Mouse (Mus musculus): ENCODE results near the gene Ccl25. TPM values are rescaled to one million over a fixed set of nuclear protein-coding genes. Genes with fewer than 3 reads are reported as not detected.

The Ccl25 gene
- polyA plus RNA-seq, 1 experiment from 2014 or later: 10.2 TPM

GRCm38 (mm10) chr8:4323917-4324316 lies 1.1 kb upstream of the Ccl25 start:
- DNase-seq (ENCODE audit: low spot score) (no peak), ATAC-seq (ENCODE audit: low read depth) (no peak)
- 5% methylated on average over 6 of the region's 6 CpGs for WGBS
- no peaks in the 10 kb centered on the region for H3K9me3 ChIP-seq (ENCODE audit: control insufficient read depth, low read length)
- peak overlapping the region; percentile 91 for H3K4me2 ChIP-seq (ENCODE audit: low read depth, low read length)
- H3K4me1 ChIP-seq (ENCODE audit: control insufficient read depth, insufficient read depth, low read length): peaks cover 9% of the 10 kb centered on the region; the same call in 1 of the 2 replicates
- peaks cover 36% of the 10 kb centered on the region for H3K36me3 ChIP-seq (ENCODE audit: control insufficient read depth, insufficient read depth, low read length)
- H3K27ac ChIP-seq (replicated peaks; ENCODE audit: low read depth, low read length): 0 out of 2 replicates have a peak overlapping the region, but pooled peaks have one; percentile 88
- peak overlapping the region; percentile 98 for H3K9ac ChIP-seq (ENCODE audit: low read depth, low read length)
- H3K27me3 ChIP-seq (replicated peaks; ENCODE audit: control insufficient read depth, insufficient read depth, low read length): no peaks in the 10 kb centered on the region
- H3K4me3 ChIP-seq (ENCODE audit: low read depth, low read length): peak overlapping the region; percentile 60

DNA sequence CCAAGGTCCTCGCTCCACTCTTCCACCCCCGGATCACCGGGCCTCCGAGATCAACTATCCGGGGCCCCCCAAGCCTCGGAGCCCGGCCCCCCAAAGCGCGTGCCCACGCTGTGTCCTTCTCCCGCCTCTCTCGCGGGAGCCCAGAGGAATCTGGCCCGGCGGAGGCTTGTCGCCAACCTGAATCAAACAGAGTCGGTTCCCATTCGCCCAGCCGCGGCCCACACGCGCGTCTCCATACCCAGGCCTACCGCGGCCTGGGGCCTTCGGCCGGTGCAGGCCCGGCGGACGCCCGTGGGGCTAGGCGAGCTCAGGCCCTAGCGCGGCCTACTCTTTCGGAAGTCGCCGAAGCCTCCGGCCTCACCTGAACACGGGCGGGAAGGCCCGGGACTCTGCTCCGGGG lies 485 bp upstream of the Ccl25 start:
- H3K4me2 ChIP-seq (ENCODE audit: low read depth, low read length): peak overlapping the region; percentile 91
- no peaks in the 10 kb centered on the region for H3K9me3 ChIP-seq (ENCODE audit: control insufficient read depth, low read length)
- peaks cover 9% of the 10 kb centered on the region; the same call in 1 of the 2 replicates for H3K4me1 ChIP-seq (ENCODE audit: control insufficient read depth, insufficient read depth, low read length)
- H3K4me3 ChIP-seq (ENCODE audit: low read depth, low read length): peak overlapping the region; percentile 60
- H3K27me3 ChIP-seq (replicated peaks; ENCODE audit: control insufficient read depth, insufficient read depth, low read length): no peaks in the 10 kb centered on the region
- under 1% methylated on average over 26 of the region's 42 CpGs for WGBS
- peak; percentile 73 for DNase-seq (ENCODE audit: low spot score)
- peaks cover 41% of the 10 kb centered on the region for H3K36me3 ChIP-seq (ENCODE audit: control insufficient read depth, insufficient read depth, low read length)
- peak overlapping the region; percentile 98 for H3K9ac ChIP-seq (ENCODE audit: low read depth, low read length)
- H3K27ac ChIP-seq (replicated peaks; ENCODE audit: low read depth, low read length): peak overlapping the region; percentile 88
- ATAC-seq (ENCODE audit: low read depth): peak; percentile 81

DNA sequence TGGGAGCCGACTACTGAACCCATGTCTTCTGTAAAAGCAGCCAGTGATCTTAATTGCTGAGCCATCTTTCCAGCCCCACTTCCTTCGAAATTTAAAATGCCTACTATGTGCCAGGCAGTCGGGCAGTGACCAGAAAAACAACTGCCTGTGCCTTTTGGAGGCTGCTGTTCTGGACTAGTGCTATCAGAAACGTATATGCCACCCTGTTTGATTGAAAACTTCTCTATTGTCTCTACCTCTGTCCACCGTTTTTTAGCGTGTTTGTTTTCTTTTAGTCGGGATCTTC lies 684 bp downstream of the Ccl25 start:
- peak overlapping the region; percentile 78; the same call in 1 of the 2 replicates for H3K27ac ChIP-seq (replicated peaks; ENCODE audit: low read depth, low read length)
- ATAC-seq (ENCODE audit: low read depth): no peak
- 43% methylated on average over 7 of the region's 7 CpGs for WGBS
- no peaks in the 10 kb centered on the region for H3K27me3 ChIP-seq (replicated peaks; ENCODE audit: control insufficient read depth, insufficient read depth, low read length)
- peak overlapping the region; percentile 71 for H3K4me2 ChIP-seq (ENCODE audit: low read depth, low read length)
- H3K4me1 ChIP-seq (ENCODE audit: control insufficient read depth, insufficient read depth, low read length): peaks cover 5% of the 10 kb centered on the region; the same call in 1 of the 2 replicates
- H3K9me3 ChIP-seq (ENCODE audit: control insufficient read depth, low read length): no peaks in the 10 kb centered on the region
- peak overlapping the region; percentile 98 for H3K9ac ChIP-seq (ENCODE audit: low read depth, low read length)
- peak overlapping the region; percentile 60 for H3K4me3 ChIP-seq (ENCODE audit: low read depth, low read length)
- DNase-seq (ENCODE audit: low spot score): no peak
- H3K36me3 ChIP-seq (ENCODE audit: control insufficient read depth, insufficient read depth, low read length): peaks cover 45% of the 10 kb centered on the region

DNA sequence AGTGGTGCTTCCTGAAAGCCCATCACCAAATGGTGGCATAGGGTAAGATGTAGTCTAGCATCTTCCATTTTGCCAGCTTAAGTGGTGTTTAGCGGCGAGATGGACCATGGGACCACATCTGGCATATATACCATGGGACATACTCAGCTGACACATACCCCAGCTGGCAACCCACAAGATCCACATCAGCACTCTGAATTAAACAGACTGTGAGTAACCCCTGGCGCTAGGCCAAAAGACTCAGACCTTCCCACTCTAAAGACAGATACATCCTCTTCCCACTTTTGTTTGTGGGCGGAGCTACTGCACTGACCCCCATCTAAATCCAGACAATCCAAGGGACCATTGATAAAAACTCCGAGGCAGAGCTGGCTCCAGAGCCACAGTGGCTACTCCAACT lies 4.0 kb downstream of the Ccl25 start:
- H3K9ac ChIP-seq (ENCODE audit: low read depth, low read length): no peak overlapping the region
- H3K4me3 ChIP-seq (ENCODE audit: low read depth, low read length): no peak overlapping the region
- DNase-seq (ENCODE audit: low spot score) (no peak), ATAC-seq (ENCODE audit: low read depth) (no peak)
- H3K27ac ChIP-seq (replicated peaks; ENCODE audit: low read depth, low read length): no peak overlapping the region
- no peaks in the 10 kb centered on the region for H3K27me3 ChIP-seq (replicated peaks; ENCODE audit: control insufficient read depth, insufficient read depth, low read length)
- H3K4me2 ChIP-seq (ENCODE audit: low read depth, low read length): no peak overlapping the region
- 0 out of 2 replicates have a peak, but pooled peaks cover 5% of the 10 kb centered on the region for H3K4me1 ChIP-seq (ENCODE audit: control insufficient read depth, insufficient read depth, low read length)
- peaks cover 62% of the 10 kb centered on the region for H3K36me3 ChIP-seq (ENCODE audit: control insufficient read depth, insufficient read depth, low read length)
- WGBS: 93% methylated on average over 5 of the region's 5 CpGs
- no peaks in the 10 kb centered on the region for H3K9me3 ChIP-seq (ENCODE audit: control insufficient read depth, low read length)

GRCm38 (mm10) chr8:4333966-4334365 lies 9.0 kb downstream of the Ccl25 start:
- ATAC-seq (ENCODE audit: low read depth) (no peak), DNase-seq (ENCODE audit: low spot score) (no peak)
- Histone ChIP-seq H3K4me3 (ENCODE audit: low read depth, low read length) (no peak overlapping the region), H3K4me2 (ENCODE audit: low read depth, low read length) (no peak overlapping the region), H3K36me3 (ENCODE audit: control insufficient read depth, insufficient read depth, low read length) (peaks cover 95% of the 10 kb centered on the region), H3K4me1 (ENCODE audit: control insufficient read depth, insufficient read depth, low read length) (no peaks in the 10 kb centered on the region), H3K27me3 (replicated peaks; ENCODE audit: control insufficient read depth, insufficient read depth, low read length) (no peaks in the 10 kb centered on the region), H3K27ac (replicated peaks; ENCODE audit: low read depth, low read length) (no peak overlapping the region), H3K9ac (ENCODE audit: low read depth, low read length) (no peak overlapping the region), H3K9me3 (ENCODE audit: control insufficient read depth, low read length) (no peaks in the 10 kb centered on the region)
- 96% methylated on average over 1 of the region's 1 CpGs for WGBS

DNA sequence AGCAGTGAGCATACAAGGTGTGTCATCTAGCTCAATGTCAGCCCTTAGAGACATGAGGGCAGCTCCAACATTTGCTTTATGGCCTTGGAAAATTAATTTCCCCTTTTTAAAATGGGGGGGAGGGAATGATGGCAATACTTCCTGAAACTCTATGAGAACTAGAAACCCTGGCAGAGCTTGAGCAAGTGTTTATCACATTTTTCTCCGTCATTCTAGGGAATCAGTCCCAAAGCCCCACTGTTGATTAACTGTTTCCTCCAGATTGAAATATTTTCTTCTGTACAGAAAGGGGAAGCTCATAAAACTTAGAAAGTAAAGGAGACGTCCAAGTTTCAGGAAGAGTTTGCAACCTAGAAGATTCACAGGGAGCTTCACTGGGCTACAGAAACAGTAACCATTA lies 10.7 kb downstream of the Ccl25 start:
- ATAC-seq (ENCODE audit: low read depth): no peak
- 94% methylated on average over 2 of the region's 2 CpGs for WGBS
- H3K36me3 ChIP-seq (ENCODE audit: control insufficient read depth, insufficient read depth, low read length): peaks cover 82% of the 10 kb centered on the region
- H3K4me1 ChIP-seq (ENCODE audit: control insufficient read depth, insufficient read depth, low read length): no peaks in the 10 kb centered on the region
- H3K9ac ChIP-seq (ENCODE audit: low read depth, low read length): no peak overlapping the region
- no peak overlapping the region for H3K27ac ChIP-seq (replicated peaks; ENCODE audit: low read depth, low read length)
- H3K9me3 ChIP-seq (ENCODE audit: control insufficient read depth, low read length): no peaks in the 10 kb centered on the region
- H3K4me3 ChIP-seq (ENCODE audit: low read depth, low read length): no peak overlapping the region
- H3K4me2 ChIP-seq (ENCODE audit: low read depth, low read length): no peak overlapping the region
- no peaks in the 10 kb centered on the region for H3K27me3 ChIP-seq (replicated peaks; ENCODE audit: control insufficient read depth, insufficient read depth, low read length)
- no peak for DNase-seq (ENCODE audit: low spot score)

DNA sequence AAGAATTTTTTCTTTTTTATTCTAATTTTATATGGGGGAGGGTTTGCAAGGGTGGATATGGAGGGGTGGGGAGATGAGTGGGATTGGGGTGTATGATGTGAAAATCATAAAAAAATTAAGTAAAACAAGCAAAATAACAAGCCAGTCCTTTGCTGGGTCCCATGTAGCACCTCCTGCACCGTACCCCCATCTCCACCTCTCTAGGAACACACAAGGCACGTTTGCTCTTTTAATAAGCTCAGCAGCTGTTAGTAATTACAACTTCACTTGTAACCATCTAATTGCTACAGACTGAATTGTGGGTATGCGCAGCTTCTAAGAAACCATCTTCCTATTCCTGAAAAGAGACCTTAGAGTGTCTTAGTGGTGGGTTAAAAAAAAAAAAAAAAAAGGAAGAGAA lies 15.2 kb downstream of the Ccl25 start:
- no peak for DNase-seq (ENCODE audit: low spot score)
- 52% methylated on average over 3 of the region's 3 CpGs for WGBS
- H3K27ac ChIP-seq (replicated peaks; ENCODE audit: low read depth, low read length): no peak overlapping the region
- H3K9ac ChIP-seq (ENCODE audit: low read depth, low read length): no peak overlapping the region
- H3K4me3 ChIP-seq (ENCODE audit: low read depth, low read length): no peak overlapping the region
- no peak overlapping the region for H3K4me2 ChIP-seq (ENCODE audit: low read depth, low read length)
- no peaks in the 10 kb centered on the region for H3K27me3 ChIP-seq (replicated peaks; ENCODE audit: control insufficient read depth, insufficient read depth, low read length)
- H3K36me3 ChIP-seq (ENCODE audit: control insufficient read depth, insufficient read depth, low read length): peaks cover 40% of the 10 kb centered on the region
- ATAC-seq (ENCODE audit: low read depth): no peak
- no peaks in the 10 kb centered on the region for H3K4me1 ChIP-seq (ENCODE audit: control insufficient read depth, insufficient read depth, low read length)
- no peaks in the 10 kb centered on the region for H3K9me3 ChIP-seq (ENCODE audit: control insufficient read depth, low read length)

DNA sequence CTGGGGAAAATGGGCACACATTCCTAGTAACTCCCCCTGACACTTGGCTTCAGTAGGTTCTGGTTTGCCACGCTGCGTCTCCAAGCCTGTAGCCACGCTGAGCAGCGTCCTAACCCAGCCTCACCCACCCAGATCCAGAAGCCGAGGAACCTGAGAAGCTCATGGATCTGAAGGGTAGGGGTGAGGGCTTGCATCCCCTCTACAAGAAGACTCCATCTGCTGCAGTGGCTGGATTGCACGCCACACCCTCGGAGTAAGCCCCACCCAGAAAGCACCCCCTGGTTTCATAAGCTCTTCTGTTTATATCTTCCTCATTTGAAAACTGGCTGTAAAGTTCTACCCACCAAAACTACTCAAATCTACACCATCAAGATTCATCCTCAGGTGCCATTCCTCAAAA lies 22.7 kb downstream of the Ccl25 start:
- no peaks in the 10 kb centered on the region for H3K4me1 ChIP-seq (ENCODE audit: control insufficient read depth, insufficient read depth, low read length)
- H3K9ac ChIP-seq (ENCODE audit: low read depth, low read length): no peak overlapping the region
- no peaks in the 10 kb centered on the region for H3K27me3 ChIP-seq (replicated peaks; ENCODE audit: control insufficient read depth, insufficient read depth, low read length)
- DNase-seq (ENCODE audit: low spot score) (no peak), ATAC-seq (ENCODE audit: low read depth) (0 out of 2 replicates have a peak, but pooled peaks have one; percentile 15)
- no peak overlapping the region for H3K27ac ChIP-seq (replicated peaks; ENCODE audit: low read depth, low read length)
- H3K36me3 ChIP-seq (ENCODE audit: control insufficient read depth, insufficient read depth, low read length): no peaks in the 10 kb centered on the region
- peak overlapping the region; percentile 37 for H3K4me2 ChIP-seq (ENCODE audit: low read depth, low read length)
- H3K9me3 ChIP-seq (ENCODE audit: control insufficient read depth, low read length): no peaks in the 10 kb centered on the region
- H3K4me3 ChIP-seq (ENCODE audit: low read depth, low read length): no peak overlapping the region
- 55% methylated on average over 7 of the region's 7 CpGs for WGBS

DNA sequence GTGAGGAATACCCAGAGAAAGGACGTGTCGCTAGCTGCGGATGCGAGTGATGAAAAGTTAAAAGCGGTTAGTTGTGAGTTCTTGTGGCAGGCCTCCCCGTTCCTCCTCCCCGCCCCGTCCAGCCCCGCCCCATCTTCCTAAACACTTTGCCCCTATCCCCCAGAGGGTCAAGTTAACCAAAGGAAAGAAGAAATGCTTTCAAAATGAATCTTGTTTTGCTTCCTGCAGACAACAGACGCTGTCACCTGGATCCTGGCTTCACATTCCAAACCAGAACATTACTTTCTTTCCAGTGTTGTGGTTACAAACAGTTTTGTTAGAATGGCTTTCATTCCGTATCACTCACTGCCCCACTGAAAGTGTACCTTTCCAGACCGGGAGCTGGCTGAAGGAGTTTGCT lies 23.3 kb downstream of the Ccl25 start:
- DNase-seq (ENCODE audit: low spot score) (no peak), ATAC-seq (ENCODE audit: low read depth) (no peak)
- Histone ChIP-seq H3K4me1 (ENCODE audit: control insufficient read depth, insufficient read depth, low read length) (no peaks in the 10 kb centered on the region), H3K9me3 (ENCODE audit: control insufficient read depth, low read length) (no peaks in the 10 kb centered on the region), H3K4me3 (ENCODE audit: low read depth, low read length) (no peak overlapping the region), H3K9ac (ENCODE audit: low read depth, low read length) (no peak overlapping the region), H3K27ac (replicated peaks; ENCODE audit: low read depth, low read length) (no peak overlapping the region), H3K27me3 (replicated peaks; ENCODE audit: control insufficient read depth, insufficient read depth, low read length) (no peaks in the 10 kb centered on the region), H3K36me3 (ENCODE audit: control insufficient read depth, insufficient read depth, low read length) (no peaks in the 10 kb centered on the region), H3K4me2 (ENCODE audit: low read depth, low read length) (peak overlapping the region; percentile 37)
- WGBS: 29% methylated on average over 12 of the region's 12 CpGs
